Mouse (Mus musculus) cerebellum, adult 2 months (tissue): ENCODE results near the gene Piezo1. TPM values are rescaled to one million over a fixed set of nuclear protein-coding genes. Genes with fewer than 3 reads are reported as not detected.

Experiments
- DNase-seq, 2 experiments: peaks; one replicate each; pipeline ENCODE4 v3.0.0; 2021
- H3K27ac ChIP-seq: fragments of 200-500 bp; 2 replicates; pipeline ENCODE4 v1.5.1; 2012; ENCODE audit warnings: low read length, control low read depth, inconsistent platforms; ENCODE audit not compliant: insufficient read depth
- H3K27me3 ChIP-seq: fragments of 200-500 bp; 2 replicates; pipeline ENCODE4 v1.6.1; 2012; ENCODE audit warnings: inconsistent platforms, mild to moderate bottlenecking, low read length, moderate library complexity; ENCODE audit not compliant: control insufficient read depth, insufficient read depth
- H3K4me1 ChIP-seq: fragments of 200-500 bp; 2 replicates; pipeline ENCODE4 v1.6.1; 2011; ENCODE audit warnings: low read length; ENCODE audit not compliant: control insufficient read depth, insufficient read depth
- H3K4me3 ChIP-seq: fragments of 200-500 bp; replicated peaks from 2 replicates; pipeline ENCODE3; 2011; ENCODE audit warnings: mild to moderate bottlenecking, low read depth, low read length, control low read depth; ENCODE audit not compliant: insufficient read depth
- CTCF ChIP-seq: fragments of 200-500 bp; IDR thresholded peaks from 2 replicates; pipeline ENCODE4 v1.5.1; 2011; ENCODE audit warnings: low read depth, mild to moderate bottlenecking, control low read depth, low read length, moderate library complexity, borderline replicate concordance; ENCODE audit not compliant: insufficient read depth
- POLR2A ChIP-seq: fragments of 200-500 bp; IDR thresholded peaks from 2 replicates; pipeline ENCODE4 v1.6.1; 2011; ENCODE audit warnings: low read length, control low read depth, borderline replicate concordance; ENCODE audit not compliant: insufficient read depth
- WGBS: fragments of 180-500 bp; shearing (Covaris S2); methylation state at CpG from one replicate; pipeline ENCODE4 v1.1.7; 2018; 5-methylcytosine and 5-hydroxymethylcytosine counted together
- polyA plus RNA-seq: library from polyadenylated mRNA; depleted of rRNA; stranded (reverse); fragments of >200 nt; gene quantifications from 2 replicates; pipeline ENCODE4 v1.2.3, GENCODE M21; 2012

The Piezo1 gene
- polyA plus RNA-seq, 1 experiment: 4.5 TPM

DNA sequence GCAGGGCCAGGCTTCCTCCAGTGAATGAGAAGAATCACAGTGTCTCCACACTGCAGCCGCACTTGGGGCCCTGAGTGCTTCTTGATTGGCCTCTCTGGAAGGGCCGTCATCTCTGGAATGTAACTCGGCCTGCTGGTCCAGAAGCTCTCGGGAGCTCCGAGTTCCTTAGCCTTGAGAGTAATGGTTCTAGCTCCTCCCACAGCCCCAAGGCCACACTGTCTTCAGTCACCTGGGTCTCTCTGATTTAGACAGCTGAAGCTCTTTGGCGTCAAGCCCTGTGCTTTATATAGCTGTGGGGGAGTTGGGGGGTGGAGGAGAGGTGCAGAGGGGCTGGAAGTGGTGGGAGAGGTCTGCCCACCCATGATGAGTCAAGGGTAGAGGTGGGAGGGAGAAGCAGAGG is 14.1 kb downstream of the Piezo1 start:
- Histone ChIP-seq H3K27ac (no peak overlapping the region), H3K4me1 (no peaks in the 10 kb centered on the region), H3K27me3 (no peaks in the 10 kb centered on the region), H3K4me3 (no peak overlapping the region)
- DNase-seq: no peak
- WGBS: 72% methylated on average over 6 of the region's 6 CpGs
- TF ChIP-seq POLR2A (no peak), CTCF (no peak)

DNA sequence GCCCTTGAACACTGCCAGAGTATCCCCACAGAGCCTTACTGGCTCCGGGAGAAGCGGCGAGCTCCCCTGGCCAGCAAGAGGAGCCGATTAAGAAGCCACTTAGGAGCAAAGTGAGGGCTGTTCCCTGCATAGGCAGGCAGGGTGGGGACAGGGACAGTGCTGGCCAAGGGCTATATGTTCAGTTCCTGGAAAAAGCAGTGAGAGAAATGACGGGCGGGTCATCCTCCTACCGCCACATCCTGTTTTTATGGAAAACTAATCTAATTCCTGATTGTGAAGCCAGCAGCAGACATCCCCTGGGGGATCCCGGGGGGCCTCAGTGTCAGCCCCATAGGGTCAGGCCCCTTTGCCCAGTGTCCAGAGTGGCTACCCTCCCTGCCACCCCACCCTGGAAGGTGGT is 19.8 kb downstream of the Piezo1 start:
- H3K27me3 ChIP-seq: no peaks in the 10 kb centered on the region
- no peak overlapping the region for H3K4me3 ChIP-seq
- DNase-seq: no peak
- 82% methylated on average over 8 of the region's 8 CpGs for WGBS
- H3K27ac ChIP-seq: no peak overlapping the region
- no peak for TF ChIP-seq POLR2A
- no peak for TF ChIP-seq CTCF
- H3K4me1 ChIP-seq: no peaks in the 10 kb centered on the region

GRCm38 (mm10) chr8:122529159-122529558 is 22.0 kb downstream of the Piezo1 start:
- Histone ChIP-seq H3K27ac (no peak overlapping the region), H3K4me1 (0 out of 2 replicates have a peak, but pooled peaks cover 6% of the 10 kb centered on the region), H3K4me3 (no peak overlapping the region), H3K27me3 (no peaks in the 10 kb centered on the region)
- no peak for TF ChIP-seq POLR2A
- no peak for TF ChIP-seq CTCF
- WGBS: 90% methylated on average over 4 of the region's 4 CpGs
- no peak for DNase-seq

- H3K27me3 ChIP-seq: no peaks in the 10 kb centered on the region
- TF ChIP-seq CTCF: no peak
- TF ChIP-seq POLR2A: no peak
- no peak overlapping the region for H3K4me3 ChIP-seq
- no peak for DNase-seq
- no peak overlapping the region for H3K27ac ChIP-seq
- H3K4me1 ChIP-seq: 0 out of 2 replicates have a peak, but pooled peaks cover 14% of the 10 kb centered on the region
- WGBS: 94% methylated on average over 3 of the region's 3 CpGs
These were observed 23.2 kb downstream of the Piezo1 start for GRCm38 (mm10) chr8:122527937-122528336.

DNA sequence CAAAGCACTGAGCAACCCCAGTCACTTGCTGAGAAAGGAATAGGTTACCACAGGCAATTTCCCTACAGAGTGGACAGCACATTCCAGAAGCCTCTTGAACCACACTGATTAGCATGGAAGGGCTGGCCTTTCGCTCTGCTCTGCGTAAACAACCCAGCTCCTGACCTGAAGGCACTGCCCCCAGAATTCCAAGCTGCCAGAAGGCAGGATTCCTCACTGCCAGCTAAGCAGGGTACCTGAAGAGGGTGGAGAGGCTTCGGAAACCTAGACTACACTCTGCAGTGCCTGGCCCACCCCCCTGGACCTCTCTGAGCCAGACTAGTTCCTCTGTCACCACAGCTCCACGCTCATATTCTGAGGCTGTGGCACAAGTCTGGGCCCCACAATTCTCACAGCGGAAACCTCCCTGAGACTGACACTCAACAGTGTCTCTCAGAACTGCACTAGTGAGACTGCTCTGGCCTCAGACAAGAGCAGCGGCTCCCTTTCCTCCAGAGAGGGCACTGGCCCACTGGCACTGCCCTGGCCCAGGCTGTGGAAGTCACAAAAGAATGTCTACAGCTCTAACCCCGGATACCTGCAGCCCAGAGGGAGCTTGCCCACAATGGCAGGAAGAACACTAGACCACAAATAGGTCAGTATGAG is 24.5 kb downstream of the Piezo1 start:
- WGBS: 83% methylated on average over 7 of the region's 7 CpGs
- no peak for DNase-seq
- H3K4me1 ChIP-seq: 0 out of 2 replicates have a peak, but pooled peaks cover 14% of the 10 kb centered on the region
- TF ChIP-seq POLR2A (no peak), CTCF (no peak)
- H3K27ac ChIP-seq: no peak overlapping the region
- no peaks in the 10 kb centered on the region for H3K27me3 ChIP-seq
- no peak overlapping the region for H3K4me3 ChIP-seq

DNA sequence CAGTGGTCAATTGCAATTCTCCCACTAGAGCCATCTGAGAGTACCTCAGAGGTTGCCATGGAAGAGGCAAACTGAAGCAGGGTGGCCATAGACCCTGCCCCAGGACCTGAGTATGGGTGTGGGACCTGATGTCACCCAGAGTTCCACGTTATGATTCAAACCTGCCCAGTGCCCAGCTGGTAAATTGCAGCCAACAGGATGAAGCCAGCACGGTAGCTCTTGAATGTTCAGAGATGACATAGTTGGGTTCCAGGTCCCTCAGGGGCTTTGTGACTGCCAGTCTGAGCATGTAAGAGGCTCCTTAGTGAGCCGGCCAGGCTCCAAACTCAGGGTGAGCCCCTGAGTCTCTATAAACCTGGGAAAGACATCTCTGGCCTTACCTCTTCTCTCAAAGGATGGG is 25.0 kb downstream of the Piezo1 start:
- TF ChIP-seq POLR2A (no peak), CTCF (no peak)
- H3K27me3 ChIP-seq: no peaks in the 10 kb centered on the region
- H3K27ac ChIP-seq: no peak overlapping the region
- H3K4me1 ChIP-seq: 0 out of 2 replicates have a peak, but pooled peaks cover 14% of the 10 kb centered on the region
- H3K4me3 ChIP-seq: no peak overlapping the region
- DNase-seq: no peak
- WGBS: 74% methylated on average over 3 of the region's 3 CpGs

GRCm38 (mm10) chr8:122525004-122525403 is 26.1 kb downstream of the Piezo1 start:
- TF ChIP-seq CTCF: no peak
- no peak overlapping the region for H3K27ac ChIP-seq
- WGBS: 86% methylated on average over 6 of the region's 6 CpGs
- H3K27me3 ChIP-seq: no peaks in the 10 kb centered on the region
- H3K4me3 ChIP-seq: no peak overlapping the region
- H3K4me1 ChIP-seq: 0 out of 2 replicates have a peak, but pooled peaks cover 14% of the 10 kb centered on the region
- DNase-seq: no peak

- H3K27ac ChIP-seq: no peak overlapping the region
- 0 out of 2 replicates have a peak, but pooled peaks cover 14% of the 10 kb centered on the region for H3K4me1 ChIP-seq
These were observed 26.6 kb downstream of the Piezo1 start for GRCm38 (mm10) chr8:122524506-122524905.

More at GRCm38 (mm10) chr8:122524506-122524905, 26.6 kb downstream of the Piezo1 start:
- TF ChIP-seq POLR2A (no peak), CTCF (no peak)
- no peaks in the 10 kb centered on the region for H3K27me3 ChIP-seq
- WGBS: 37% methylated on average over 6 of the region's 6 CpGs
- peak in 1 of 2 experiments; percentile 22 for DNase-seq
- no peak overlapping the region for H3K4me3 ChIP-seq
